Mouse (Mus musculus) CH12.LX (cell line): Measurements from ENCODE around the gene Myo18a.

ENCODE experiments used
- CHD1 ChIP-seq: IDR thresholded peaks from 2 replicates; pipeline ENCODE4 v1.6.1; 2012; ENCODE audit warnings: low read depth, low read length, improper control_type of control experiment, inconsistent platforms
- CTCF ChIP-seq, 2 experiments: IDR thresholded peaks in 1 of 2; conservative IDR thresholded peaks in 1 of 2; 2 replicates each; pipeline ENCODE4 v1.5.1; 2011 to 2012; ENCODE audit warnings: low read depth in 2 of 2, low read length in 2 of 2, improper control_type of control experiment in 1 of 2, inconsistent platforms in 1 of 2, mild to moderate bottlenecking in 1 of 2, moderate library complexity in 1 of 2
- E2F4 ChIP-seq: IDR thresholded peaks from 2 replicates; pipeline ENCODE4 v1.6.1; 2011; ENCODE audit warnings: low read depth, low read length, improper control_type of control experiment; ENCODE audit not compliant: insufficient replicate concordance
- EP300 ChIP-seq: IDR thresholded peaks from 2 replicates; pipeline ENCODE4 v1.6.1; 2011; ENCODE audit warnings: low read length, improper control_type of control experiment
- MAZ ChIP-seq: IDR thresholded peaks from 2 replicates; pipeline ENCODE4 v1.6.1; 2012; ENCODE audit warnings: low read depth, mild to moderate bottlenecking, inconsistent platforms, low read length, improper control_type of control experiment, moderate library complexity
- MEF2A ChIP-seq: IDR thresholded peaks from 2 replicates; pipeline ENCODE4 v1.6.1; 2014; ENCODE audit warnings: low read depth, mild to moderate bottlenecking, inconsistent platforms, low read length, improper control_type of control experiment, borderline replicate concordance
- MXI1 ChIP-seq: IDR thresholded peaks from 2 replicates; pipeline ENCODE4 v1.6.1; 2011; ENCODE audit warnings: mild to moderate bottlenecking, low read depth, low read length, improper control_type of control experiment
- RAD21 ChIP-seq: IDR thresholded peaks from 2 replicates; pipeline ENCODE4 v1.6.1; 2011; ENCODE audit warnings: low read depth, mild to moderate bottlenecking, low read length, improper control_type of control experiment, moderate library complexity
- SMC3 ChIP-seq: IDR thresholded peaks from 2 replicates; pipeline ENCODE4 v1.6.1; 2011; ENCODE audit warnings: low read depth, low read length, improper control_type of control experiment
- ZNF384 ChIP-seq: IDR thresholded peaks from 2 replicates; pipeline ENCODE4 v1.6.1; 2012; ENCODE audit warnings: low read depth, low read length, improper control_type of control experiment, inconsistent platforms

- TF ChIP-seq CTCF (conservative IDR thresholded peaks at IDR 0.05 in 1 of 2, IDR thresholded peaks at IDR 0.05 in 1 of 2; ENCODE audit: low read depth in 2 of 2, low read length in 2 of 2) (no peak), ZNF384 (no peak), MAZ (no peak), MXI1 (no peak), RAD21 (no peak), MEF2A (no peak), EP300 (no peak), CHD1 (no peak), SMC3 (no peak), E2F4 (no peak)
Observed at GRCm38 (mm10) chr11:77843068-77843905, 80.2 kb downstream of the Myo18a start.
